Mouse (Mus musculus): ENCODE data around the gene Bok.

DNA sequence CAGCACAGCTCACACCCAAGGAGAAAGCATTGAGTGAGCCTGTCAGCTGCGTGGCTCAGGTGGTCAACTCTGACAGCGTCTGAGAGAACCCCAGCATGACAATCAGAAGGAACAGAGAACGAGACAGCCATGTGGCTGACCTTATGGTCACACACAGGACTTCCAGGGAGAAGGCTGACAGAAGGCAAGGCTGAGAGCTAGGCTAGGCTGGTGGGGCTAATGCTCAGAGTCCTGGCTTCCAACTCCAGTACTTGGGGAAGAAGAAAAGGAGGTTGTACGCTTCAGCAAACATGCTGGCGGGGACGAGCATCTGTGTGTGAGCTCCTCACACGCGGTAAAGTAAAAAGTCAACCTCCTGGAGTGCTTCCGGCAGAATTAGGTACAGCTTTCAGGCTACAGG is 18.9 kb downstream of the Bok start:
- TF ChIP-seq CTCF (IDR thresholded peaks at IDR 0.05; ENCODE audit: extremely low read depth, insufficient read depth, low read length), result no peak
- no peak for TF ChIP-seq POLR2A (IDR thresholded peaks at IDR 0.05; ENCODE audit: extremely low read depth, insufficient read depth, low read length)
